Mouse (Mus musculus): ENCODE results near the gene Ddx49.

The Ddx49 gene

DNA sequence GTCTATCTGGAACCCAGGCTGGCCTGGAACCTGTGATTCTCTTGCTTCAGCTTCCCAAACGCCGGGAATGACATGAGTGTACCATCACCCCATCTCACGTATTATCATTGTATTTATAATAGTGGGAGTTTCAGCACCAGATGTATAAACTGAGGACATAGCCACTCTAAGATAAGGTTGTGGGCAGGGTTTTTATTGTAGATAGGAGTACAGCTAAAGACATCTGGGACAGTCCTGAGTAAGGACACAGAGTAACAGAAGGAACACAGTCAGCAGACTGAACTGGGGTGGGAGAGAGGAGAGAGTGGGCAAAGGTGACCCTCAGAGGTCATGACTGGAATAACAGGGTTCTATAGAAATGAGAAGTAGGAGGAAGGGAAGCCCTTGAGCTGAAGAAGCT, 34.6 kb downstream of the Ddx49 start:
- no peak for DNase-seq (ENCODE audit: low read depth, low spot score)

DNA sequence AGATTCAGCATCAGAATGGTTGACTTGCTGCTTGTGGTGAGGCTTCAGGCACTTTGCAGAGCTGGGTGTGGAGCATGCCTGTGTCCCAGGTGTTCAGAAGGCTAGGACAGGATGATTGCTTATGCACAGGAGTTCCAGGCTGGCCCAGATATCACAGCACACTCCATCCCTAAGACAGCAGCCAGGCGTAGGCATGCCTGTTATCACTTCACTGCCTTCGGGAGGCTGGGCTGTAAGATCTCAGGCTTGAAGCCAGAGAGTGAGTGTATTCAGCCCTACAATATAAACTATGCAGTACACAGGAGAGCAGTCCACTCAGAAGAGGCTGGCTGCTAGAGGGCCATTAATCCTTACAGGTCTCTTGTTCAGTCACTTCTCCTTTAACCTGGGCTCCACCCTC, 43.2 kb downstream of the Ddx49 start:
- DNase-seq (ENCODE audit: low read depth, low spot score), result no peak

- DNase-seq (ENCODE audit: low read depth, low spot score), result no peak
These were observed 43.7 kb downstream of the Ddx49 start for GRCm38 (mm10) chr8:70258600-70258999.

- DNase-seq (ENCODE audit: low read depth, low spot score), result no peak
These were observed 44.8 kb downstream of the Ddx49 start for GRCm38 (mm10) chr8:70257456-70257855.

- no peak for DNase-seq (ENCODE audit: low read depth, low spot score)
These were observed 47.7 kb downstream of the Ddx49 start for GRCm38 (mm10) chr8:70254628-70255027.

DNA sequence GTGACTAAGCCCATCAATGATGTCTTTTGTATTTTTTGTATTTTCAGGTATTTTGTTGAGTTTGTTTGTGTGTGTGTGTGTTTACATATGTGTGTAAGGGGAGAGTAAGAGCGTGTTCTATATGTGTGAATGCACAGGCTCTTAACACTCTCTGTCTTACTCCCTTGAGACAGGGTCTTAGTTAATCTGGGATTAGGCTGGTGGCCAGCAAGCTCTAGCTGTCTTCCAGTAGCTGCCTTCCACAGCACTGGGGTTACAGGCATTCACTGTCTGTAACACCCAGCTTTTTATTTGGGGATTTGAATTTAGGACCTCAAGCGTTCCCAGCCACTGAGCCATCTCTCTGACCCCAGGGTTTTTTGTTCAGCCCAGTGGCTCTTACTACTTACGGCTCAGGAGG, 54.4 kb downstream of the Ddx49 start:
- no peak for DNase-seq (ENCODE audit: low read depth, low spot score)

DNA sequence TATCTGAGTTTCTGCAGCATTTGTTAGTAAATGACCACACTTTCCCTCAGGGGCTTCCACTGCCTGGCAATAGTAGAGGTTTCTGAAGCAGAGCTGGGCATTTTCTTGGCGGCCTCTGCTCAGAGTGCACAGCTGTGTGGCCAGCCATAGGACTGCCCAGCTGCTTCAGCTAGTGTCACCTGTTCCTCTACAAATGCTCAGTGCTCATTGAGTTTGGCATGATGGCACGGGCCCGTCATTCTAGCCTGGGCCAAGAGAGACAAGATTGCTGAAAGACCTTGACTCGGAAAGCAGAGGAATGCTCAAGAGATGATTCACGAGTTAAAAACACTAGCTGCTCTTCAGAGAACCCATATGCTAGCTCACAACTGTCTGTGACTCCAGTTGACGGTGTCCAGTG, 55.7 kb downstream of the Ddx49 start:
- DNase-seq (ENCODE audit: low read depth, low spot score), result no peak
